ENCODE assay signal across 7 mouse cellular contexts in genomic region chr3:31223551-31223950, GRCm38 (mm10).
"Had no signal": no experiment of that assay in that cellular context is flagged by ENCODE, and none has a peak within 500 bp of the region (broad histone marks: within the 10 kb centered on the region; RNA-seq: fewer than 3 reads in every experiment).

No protein-coding gene starts in this region.

- DNase-seq: lung, adult 2 months; lung, postnatal 14 days; lung, postnatal 36 days; right cerebral cortex, postnatal 14 days; thymus, adult 2 months; thymus, postnatal 25 days; thymus, postnatal 4 days had no signal
